Mouse (Mus musculus): Measurements from ENCODE around the gene Gstt3.
"Not testable (repeated sequence)": the region's sequence is repeated elsewhere in the genome, so short reads cannot be mapped to it uniquely, and the experiment has no call there.

Gstt3 gene

GRCm38 (mm10) chr10:75779206-75780174, 1.7 kb downstream of the Gstt3 start:
- no peak for DNase-seq (ENCODE audit: low spot score in 2 of 2)

GRCm38 (mm10) chr10:75777885-75778284, 3.3 kb downstream of the Gstt3 start:
- no peak for DNase-seq (ENCODE audit: low spot score in 2 of 2)

- no peak for DNase-seq (ENCODE audit: low spot score in 2 of 2)
Observed at GRCm38 (mm10) chr10:75776562-75776961, 4.7 kb downstream of the Gstt3 start.

GRCm38 (mm10) chr10:75774587-75774986, 6.6 kb downstream of the Gstt3 start:
- DNase-seq (ENCODE audit: low spot score in 2 of 2): no peak

- DNase-seq (ENCODE audit: low spot score in 2 of 2): no peak
Observed at GRCm38 (mm10) chr10:75774102-75774501, 7.1 kb downstream of the Gstt3 start.

- DNase-seq (ENCODE audit: low spot score in 2 of 2): peak; percentile 82 to 84
Observed at GRCm38 (mm10) chr10:75772795-75773664, 8.2 kb downstream of the Gstt3 start, which contains the start of gene Ddt. TSS of gene Ddt (minus strand) at chr10:75773414.

- DNase-seq (ENCODE audit: low spot score in 2 of 2): not testable (repeated sequence)
Observed at GRCm38 (mm10) chr10:75767756-75768155, 13.5 kb downstream of the Gstt3 start.

GRCm38 (mm10) chr10:75766856-75767255, 14.4 kb downstream of the Gstt3 start:
- no peak for DNase-seq (ENCODE audit: low spot score in 2 of 2)

- peak; percentile 66 to 76 for DNase-seq (ENCODE audit: low spot score in 2 of 2)
Observed at GRCm38 (mm10) chr10:75764519-75765473, 16.4 kb downstream of the Gstt3 start.

GRCm38 (mm10) chr10:75763682-75764518, 17.3 kb downstream of the Gstt3 start, which contains the start of gene Cabin1:
TSS of gene Cabin1 (minus strand) at chr10:75764341.
- peak; percentile 96 to 97 for DNase-seq (ENCODE audit: low spot score in 2 of 2)

- no peak for DNase-seq (ENCODE audit: low spot score in 2 of 2)
Observed at GRCm38 (mm10) chr10:75762413-75762812, 18.8 kb downstream of the Gstt3 start.

- no peak for DNase-seq (ENCODE audit: low spot score in 2 of 2)
Observed at GRCm38 (mm10) chr10:75760311-75760710, 20.9 kb downstream of the Gstt3 start.

- no peak for DNase-seq (ENCODE audit: low spot score in 2 of 2)
Observed at GRCm38 (mm10) chr10:75756719-75757118, 24.5 kb downstream of the Gstt3 start.

- peak; percentile 57 to 85 for DNase-seq (ENCODE audit: low spot score in 2 of 2)
Observed at GRCm38 (mm10) chr10:75744017-75744416, 37.2 kb downstream of the Gstt3 start.

- DNase-seq (ENCODE audit: low spot score in 2 of 2): no peak
Observed at GRCm38 (mm10) chr10:75743369-75743768, 37.8 kb downstream of the Gstt3 start.

- DNase-seq (ENCODE audit: low spot score in 2 of 2): no peak
Observed at GRCm38 (mm10) chr10:75740866-75741265, 40.3 kb downstream of the Gstt3 start.

GRCm38 (mm10) chr10:75725449-75725848, 55.8 kb downstream of the Gstt3 start:
- DNase-seq (ENCODE audit: low spot score in 2 of 2): no peak

Measured in thymus, postnatal 10 days (tissue).